In the genomic region with DNA sequence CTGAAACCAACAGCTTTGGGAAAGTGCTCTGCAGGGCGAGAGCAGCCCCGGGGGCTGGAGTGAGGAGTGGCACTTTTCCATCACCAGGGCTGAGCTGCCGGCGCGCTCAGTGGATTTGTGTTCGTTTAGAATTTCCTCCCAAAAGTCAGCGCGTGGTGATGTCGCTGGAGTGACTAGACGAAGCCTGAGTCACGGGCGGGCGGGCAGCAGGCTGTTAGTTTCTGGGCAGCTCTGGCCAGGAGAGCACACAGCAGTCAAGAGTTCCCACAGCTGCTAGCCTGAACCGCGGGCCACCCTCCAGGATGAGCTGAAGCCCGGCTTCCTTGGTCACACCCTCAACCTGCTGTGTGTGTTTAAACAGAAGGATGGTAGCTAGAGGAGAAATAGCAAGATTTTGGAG, we compare ENCODE assay signal across 8 mouse cellular contexts. TPM values are rescaled to one million over a fixed set of nuclear protein-coding genes. Genes with fewer than 3 reads are reported as not detected.
A peak's percentile ranks its signal among the peaks of the same experiment; 100 is the strongest.
DNase-seq lines count a peak whose midpoint lies in the region; ATAC-seq and TF ChIP-seq lines count a peak whose summit lies in the region.

No protein-coding gene starts in this region.

- H3K27me3 ChIP-seq in kidney, embryonic 16.5 days (ENCODE audit: insufficient read depth, low read length), result no peaks in the 10 kb centered on the region
- H3K27me3 ChIP-seq in small intestine, adult 2 months (ENCODE audit: control insufficient read depth, insufficient read depth, low read length), result no peaks in the 10 kb centered on the region

- no peak; the same call in 1 of the 2 replicates for TF ChIP-seq POLR2A in small intestine, adult 2 months (IDR thresholded peaks at IDR 0.05; ENCODE audit: low read depth, low read length)

- H3K4me3 ChIP-seq in kidney, embryonic 16.5 days (ENCODE audit: low read length), result peak overlapping the region; percentile 23; the same call in 1 of the 2 replicates
- peak overlapping the region; percentile 29 for H3K4me3 ChIP-seq in small intestine, adult 2 months (ENCODE audit: low read depth, low read length)

- peaks cover 37% of the 10 kb centered on the region for H3K4me1 ChIP-seq in kidney, embryonic 16.5 days (ENCODE audit: insufficient read depth, low read length)
- peaks cover 13% of the 10 kb centered on the region for H3K4me1 ChIP-seq in small intestine, adult 2 months (ENCODE audit: control insufficient read depth, insufficient read depth, insufficient read length, low read length)

- H3K27ac ChIP-seq in kidney, embryonic 16.5 days (ENCODE audit: low read length), result peak overlapping the region; percentile 60
- H3K27ac ChIP-seq in small intestine, adult 2 months (ENCODE audit: insufficient read depth, low read depth, low read length), result peak overlapping the region; percentile 35

- peaks cover 11% of the 10 kb centered on the region for H3K36me3 ChIP-seq in kidney, embryonic 16.5 days (ENCODE audit: insufficient read depth, low read length)
- H3K36me3 ChIP-seq in small intestine, adult 2 months (ENCODE audit: control insufficient read depth, insufficient read depth, low read length), result peaks cover 7% of the 10 kb centered on the region; the same call in 1 of the 2 replicates

- H3K4me2 ChIP-seq in kidney, embryonic 16.5 days (replicated peaks; ENCODE audit: low read depth, low read length), result peak overlapping the region; percentile 50

- H3K9me3 ChIP-seq in kidney, embryonic 16.5 days (ENCODE audit: low read length), result peaks cover 4% of the 10 kb centered on the region; the same call in 1 of the 2 replicates

- peak overlapping the region; percentile 28 for H3K9ac ChIP-seq in kidney, embryonic 16.5 days (replicated peaks; ENCODE audit: low read length)

- 2% methylated on average over 16 of the region's 16 CpGs for WGBS in kidney, embryonic 16.5 days
- 63% methylated on average over 16 of the region's 16 CpGs for WGBS in small intestine, adult 2 months

- no peak for TF ChIP-seq CTCF in small intestine, adult 2 months (IDR thresholded peaks at IDR 0.05; ENCODE audit: extremely low read depth, insufficient read length, insufficient replicate concordance, low read depth, low read length)

- DNase-seq in CD4-positive, CD25-positive, alpha-beta regulatory T cell, adult 2 months (ENCODE audit: low read depth, low spot score), result peak; percentile 56
- peak; percentile 73 for DNase-seq in urinary bladder, postnatal 14 days (ENCODE audit: low spot score)
- no peak for DNase-seq in urinary bladder, postnatal 10 days (ENCODE audit: low spot score)
- DNase-seq in heart, adult 9 months (ENCODE audit: low spot score in 2 of 2), result peak; percentile 50 to 57
- DNase-seq in lung, postnatal 14 days, result peak; percentile 55

- ATAC-seq in CD4-positive, CD25-positive, alpha-beta regulatory T cell, adult 4 months, result no peak
- peak; percentile 53; the same call in 1 of the 2 replicates for ATAC-seq in kidney, embryonic 16.5 days (ENCODE audit: low FRiP score, low TSS enrichment)

RNA-seq across cellular contexts. Expression of a gene that starts 35.1 kb away (rescaled TPM):
- polyA plus RNA-seq in CD4-positive, CD25-positive, alpha-beta regulatory T cell, adult 4 months (2017; shearing (Covaris generic)), result under 1 TPM in 1 of 2 experiments, not detected in 1; 0.39 TPM
- 0.41 and 0.56 TPM in 2 replicates for polyA plus RNA-seq in kidney, embryonic 16.5 days (2015; fragmentation: Nextera tagmentation; extraction: Ambion mirVana)
- polyA plus RNA-seq in small intestine, adult 2 months (2012; rRNA removed), result 0.47 and 0.70 TPM in 2 replicates

RNA-seq across cellular contexts. Expression of a gene that starts 51.6 kb away (rescaled TPM):
- 1 to 10 TPM; 1.6 to 1.8 TPM for polyA plus RNA-seq in CD4-positive, CD25-positive, alpha-beta regulatory T cell, adult 4 months (2017; shearing (Covaris generic))
- polyA plus RNA-seq in kidney, embryonic 16.5 days (2015; fragmentation: Nextera tagmentation; extraction: Ambion mirVana), result 23.3 and 24.6 TPM in 2 replicates
- polyA plus RNA-seq in small intestine, adult 2 months (2012; rRNA removed), result 6.2 and 6.4 TPM in 2 replicates
